9 mouse cellular contexts compared by ENCODE assay signal in the genomic region with DNA sequence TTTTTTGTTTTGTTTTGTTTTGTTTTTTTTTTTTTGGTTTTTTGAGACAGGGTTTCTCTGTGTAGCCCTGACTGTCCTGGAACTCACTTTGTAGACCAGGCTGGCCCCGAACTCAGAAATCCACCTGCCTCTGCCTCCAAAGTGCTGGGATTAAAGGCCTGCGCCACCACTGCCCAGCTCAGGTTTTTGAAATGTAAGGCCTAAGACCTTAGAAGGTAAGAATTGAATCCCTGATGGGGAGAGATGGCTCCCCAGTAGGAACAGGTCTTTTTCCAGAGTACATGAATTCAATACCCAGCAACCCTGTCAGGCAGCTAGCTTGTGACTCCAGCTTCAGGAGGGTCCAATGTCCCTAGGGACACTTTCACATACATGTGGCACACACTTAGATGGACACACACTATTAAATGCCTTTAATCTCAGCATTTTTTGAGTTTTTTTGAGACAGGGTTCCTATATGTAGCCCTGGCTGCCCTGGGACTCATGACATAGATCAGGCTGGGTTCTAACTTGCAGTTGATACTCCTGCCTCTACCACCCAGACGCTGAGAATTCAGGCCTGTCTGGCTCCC. TPM values are rescaled to one million over a fixed set of nuclear protein-coding genes. Genes with fewer than 3 reads are reported as not detected.
A peak's percentile ranks its signal among the peaks of the same experiment; 100 is the strongest.
DNase-seq lines count a peak whose midpoint lies in the region; ATAC-seq and TF ChIP-seq lines count a peak whose summit lies in the region.
"Had no signal": no experiment of that assay in that cellular context is flagged by ENCODE, and none has a peak within 500 bp of the region (broad histone marks: within the 10 kb centered on the region; RNA-seq: fewer than 3 reads in every experiment).

No protein-coding gene starts in this region.

- WGBS in forebrain, embryonic 13.5 days, result 96% methylated on average over 3 of the region's 3 CpGs
- 93% methylated on average over 3 of the region's 3 CpGs for WGBS in forebrain, embryonic 11.5 days
- 84% methylated on average over 3 of the region's 3 CpGs for WGBS in lung, embryonic 14.5 days
- WGBS in heart, postnatal 0 days, result 86% methylated on average over 3 of the region's 3 CpGs
- WGBS in midbrain, postnatal 0 days, result 90% methylated on average over 3 of the region's 3 CpGs

- peaks cover 5% of the 10 kb centered on the region for H3K36me3 ChIP-seq in forebrain, embryonic 13.5 days (ENCODE audit: poor library complexity, severe bottlenecking)
- H3K36me3 ChIP-seq in forebrain, embryonic 11.5 days (ENCODE audit: control insufficient read depth, insufficient read depth, low read length), result no peaks in the 10 kb centered on the region
- peaks cover 9% of the 10 kb centered on the region for H3K36me3 ChIP-seq in lung, embryonic 14.5 days (ENCODE audit: insufficient read depth)
- H3K36me3 ChIP-seq in heart, postnatal 0 days (replicated peaks; ENCODE audit: control insufficient read depth, insufficient read depth, low read length), result peaks cover 7% of the 10 kb centered on the region
- H3K36me3 ChIP-seq in midbrain, postnatal 0 days (ENCODE audit: insufficient read depth, low read length), result peaks cover under 1% of the 10 kb centered on the region; the same call in 1 of the 2 replicates

- peak overlapping the region; percentile 94; the same call in 1 of the 2 replicates for H3K27ac ChIP-seq in forebrain, embryonic 13.5 days
- no peak overlapping the region for H3K27ac ChIP-seq in forebrain, embryonic 11.5 days (ENCODE audit: low read depth, low read length)
- peak overlapping the region; percentile 100 for H3K27ac ChIP-seq in lung, embryonic 14.5 days (ENCODE audit: low read depth)
- peak overlapping the region; percentile 97 for H3K27ac ChIP-seq in heart, postnatal 0 days (ENCODE audit: low read depth)
- H3K27ac ChIP-seq in midbrain, postnatal 0 days (ENCODE audit: low read depth, low read length), result peak overlapping the region; percentile 99

- no peak overlapping the region for H3K9ac ChIP-seq in forebrain, embryonic 13.5 days
- no peak overlapping the region for H3K9ac ChIP-seq in forebrain, embryonic 11.5 days (ENCODE audit: low read length)
- H3K9ac ChIP-seq in lung, embryonic 14.5 days, result no peak overlapping the region
- peak overlapping the region; percentile 44; the same call in 1 of the 2 replicates for H3K9ac ChIP-seq in heart, postnatal 0 days (replicated peaks; ENCODE audit: low read depth, low read length)
- no peak overlapping the region for H3K9ac ChIP-seq in midbrain, postnatal 0 days (replicated peaks; ENCODE audit: low read length, poor library complexity, severe bottlenecking)

- TF ChIP-seq EP300 in heart, postnatal 0 days (IDR thresholded peaks at IDR 0.05; ENCODE audit: low read depth), result no peak

- no peaks in the 10 kb centered on the region for H3K27me3 ChIP-seq in forebrain, embryonic 13.5 days
- H3K27me3 ChIP-seq in forebrain, embryonic 11.5 days (ENCODE audit: control insufficient read depth, insufficient read depth, low read length), result no peaks in the 10 kb centered on the region
- H3K27me3 ChIP-seq in lung, embryonic 14.5 days (ENCODE audit: insufficient read depth, low read length), result no peaks in the 10 kb centered on the region
- H3K27me3 ChIP-seq in heart, postnatal 0 days (ENCODE audit: control insufficient read depth, insufficient read depth, low read length), result no peaks in the 10 kb centered on the region
- no peaks in the 10 kb centered on the region for H3K27me3 ChIP-seq in midbrain, postnatal 0 days (ENCODE audit: insufficient read depth, low read length)

- no peak overlapping the region for H3K4me2 ChIP-seq in forebrain, embryonic 13.5 days
- no peak overlapping the region for H3K4me2 ChIP-seq in forebrain, embryonic 11.5 days (ENCODE audit: low read depth, low read length, severe bottlenecking)
- H3K4me2 ChIP-seq in lung, embryonic 14.5 days, result no peak overlapping the region
- H3K4me2 ChIP-seq in heart, postnatal 0 days (ENCODE audit: low read depth, low read length), result no peak overlapping the region
- no peak overlapping the region for H3K4me2 ChIP-seq in midbrain, postnatal 0 days (ENCODE audit: low read depth, low read length, poor library complexity, severe bottlenecking)

- peaks cover 42% of the 10 kb centered on the region for H3K4me1 ChIP-seq in forebrain, embryonic 13.5 days
- peaks cover 18% of the 10 kb centered on the region for H3K4me1 ChIP-seq in forebrain, embryonic 11.5 days (replicated peaks; ENCODE audit: control insufficient read depth, insufficient read depth, low read length)
- peaks cover 16% of the 10 kb centered on the region for H3K4me1 ChIP-seq in lung, embryonic 14.5 days (ENCODE audit: insufficient read depth)
- H3K4me1 ChIP-seq in heart, postnatal 0 days (ENCODE audit: control insufficient read depth, insufficient read depth), result peaks cover 25% of the 10 kb centered on the region
- H3K4me1 ChIP-seq in midbrain, postnatal 0 days (ENCODE audit: insufficient read depth, low read length), result peaks cover 18% of the 10 kb centered on the region; the same call in 1 of the 2 replicates

- no peak for ATAC-seq in forebrain, embryonic 13.5 days
- no peak for ATAC-seq in forebrain, embryonic 11.5 days (replicated peaks; ENCODE audit: low FRiP score)
- no peak for ATAC-seq in lung, embryonic 14.5 days (ENCODE audit: insufficient read depth)
- no peak for ATAC-seq in heart, postnatal 0 days (ENCODE audit: insufficient read depth, low read depth)
- ATAC-seq in midbrain, postnatal 0 days (ENCODE audit: low FRiP score), result no peak

- no peak overlapping the region for H3K4me3 ChIP-seq in forebrain, embryonic 13.5 days
- no peak overlapping the region for H3K4me3 ChIP-seq in forebrain, embryonic 11.5 days (ENCODE audit: low read depth, low read length)
- no peak overlapping the region for H3K4me3 ChIP-seq in lung, embryonic 14.5 days (ENCODE audit: low read depth, low read length)
- no peak overlapping the region for H3K4me3 ChIP-seq in heart, postnatal 0 days (ENCODE audit: low read depth, low read length)
- no peak overlapping the region for H3K4me3 ChIP-seq in midbrain, postnatal 0 days (ENCODE audit: low read depth, low read length)

- DNase-seq in forebrain, embryonic 11.5 days (ENCODE audit: low spot score), result no peak
- no peak for DNase-seq in lung, embryonic 14.5 days
- no peak for DNase-seq in lung, postnatal 36 days
- no peak for DNase-seq in heart, postnatal 0 days (ENCODE audit: low spot score)
- DNase-seq in midbrain, postnatal 0 days (ENCODE audit: low spot score), result no peak
- no peak for DNase-seq in urinary bladder, postnatal 4 days (ENCODE audit: low spot score in 2 of 2)
- DNase-seq in adrenal gland, postnatal 25 days, result no peak
- DNase-seq: retina, postnatal 1 day had no signal

- TF ChIP-seq CTCF in lung, embryonic 14.5 days (IDR thresholded peaks at IDR 0.05; ENCODE audit: low read depth), result no peak
- no peak for TF ChIP-seq CTCF in heart, postnatal 0 days (IDR thresholded peaks at IDR 0.05; ENCODE audit: low read depth)
- TF ChIP-seq CTCF in midbrain, postnatal 0 days (IDR thresholded peaks at IDR 0.05), result no peak

- H3K9me3 ChIP-seq in forebrain, embryonic 13.5 days (replicated peaks), result no peaks in the 10 kb centered on the region
- H3K9me3 ChIP-seq in forebrain, embryonic 11.5 days (ENCODE audit: control insufficient read depth, low read length), result no peaks in the 10 kb centered on the region
- no peaks in the 10 kb centered on the region for H3K9me3 ChIP-seq in lung, embryonic 14.5 days (ENCODE audit: low read depth, low read length)
- no peaks in the 10 kb centered on the region for H3K9me3 ChIP-seq in heart, postnatal 0 days (replicated peaks; ENCODE audit: control insufficient read depth, low read length)
- H3K9me3 ChIP-seq in midbrain, postnatal 0 days (ENCODE audit: low read length), result no peaks in the 10 kb centered on the region

RNA-seq across cellular contexts. Expression of a gene that starts 1.0 kb away (rescaled TPM):
- polyA plus RNA-seq in forebrain, embryonic 13.5 days (2015; fragmentation: Nextera tagmentation; extraction: Ambion mirVana), result 1,082 and 1,216 TPM in 2 replicates
- polyA plus RNA-seq in forebrain, embryonic 11.5 days (2014; fragmentation: Nextera tagmentation; extraction: Ambion mirVana), result 1,042 and 1,121 TPM in 2 replicates
- polyA plus RNA-seq in lung, embryonic 14.5 days (2014; fragmentation: Nextera tagmentation; extraction: Ambion mirVana), result 1,057 and 1,103 TPM in 2 replicates
- total RNA-seq in heart, postnatal 0 days (2014; rRNA removed; ENCODE audit: low replicate concordance), result 889 and 1,003 TPM in 2 replicates
- polyA plus RNA-seq in heart, postnatal 0 days (2015; fragmentation: Nextera tagmentation; extraction: Ambion mirVana), result 742 and 892 TPM in 2 replicates
- 915 and 958 TPM in 2 replicates for total RNA-seq in midbrain, postnatal 0 days (2014; rRNA removed)
- polyA plus RNA-seq in midbrain, postnatal 0 days (2015; fragmentation: Nextera tagmentation; extraction: Ambion mirVana), result 1,268 and 1,306 TPM in 2 replicates
- 1,462 and 1,631 TPM in 2 replicates for total RNA-seq in adrenal gland, postnatal 25 days (2021)

RNA-seq across cellular contexts. Expression of a gene that starts 1.9 kb away (rescaled TPM):
- polyA plus RNA-seq in forebrain, embryonic 13.5 days (2015; fragmentation: Nextera tagmentation; extraction: Ambion mirVana), result 0.27 and 0.38 TPM in 2 replicates
- polyA plus RNA-seq in forebrain, embryonic 11.5 days (2014; fragmentation: Nextera tagmentation; extraction: Ambion mirVana), result 0.23 and 0.65 TPM in 2 replicates
- 0.45 and 0.46 TPM in 2 replicates for polyA plus RNA-seq in lung, embryonic 14.5 days (2014; fragmentation: Nextera tagmentation; extraction: Ambion mirVana)
- not detected in 2 replicates for total RNA-seq in heart, postnatal 0 days (2014; rRNA removed; ENCODE audit: low replicate concordance)
- 0.32 and 0.78 TPM in 2 replicates for polyA plus RNA-seq in heart, postnatal 0 days (2015; fragmentation: Nextera tagmentation; extraction: Ambion mirVana)
- not detected in 2 replicates for total RNA-seq in midbrain, postnatal 0 days (2014; rRNA removed)
- polyA plus RNA-seq in midbrain, postnatal 0 days (2015; fragmentation: Nextera tagmentation; extraction: Ambion mirVana), result 0.67 and 0.83 TPM in 2 replicates
- total RNA-seq in adrenal gland, postnatal 25 days (2021), result not detected in 2 replicates

RNA-seq across cellular contexts. Expression of a gene that starts 42.9 kb away (rescaled TPM):
- polyA plus RNA-seq in forebrain, embryonic 13.5 days (2015; fragmentation: Nextera tagmentation; extraction: Ambion mirVana), result 10.2 and 12.3 TPM in 2 replicates
- polyA plus RNA-seq in forebrain, embryonic 11.5 days (2014; fragmentation: Nextera tagmentation; extraction: Ambion mirVana), result 15.7 and 16.4 TPM in 2 replicates
- 11.9 and 13.3 TPM in 2 replicates for polyA plus RNA-seq in lung, embryonic 14.5 days (2014; fragmentation: Nextera tagmentation; extraction: Ambion mirVana)
- total RNA-seq in heart, postnatal 0 days (2014; rRNA removed; ENCODE audit: low replicate concordance), result 5.9 and 16.2 TPM in 2 replicates
- polyA plus RNA-seq in heart, postnatal 0 days (2015; fragmentation: Nextera tagmentation; extraction: Ambion mirVana), result 5.5 and 6.8 TPM in 2 replicates
- 17.8 and 32.9 TPM in 2 replicates for total RNA-seq in midbrain, postnatal 0 days (2014; rRNA removed)
- polyA plus RNA-seq in midbrain, postnatal 0 days (2015; fragmentation: Nextera tagmentation; extraction: Ambion mirVana), result 10.9 TPM in 2 replicates
- total RNA-seq in adrenal gland, postnatal 25 days (2021), result 17.5 and 25.9 TPM in 2 replicates

RNA-seq across cellular contexts. Expression of a gene that starts 50.1 kb away (rescaled TPM):
- 26.4 and 29.8 TPM in 2 replicates for polyA plus RNA-seq in forebrain, embryonic 13.5 days (2015; fragmentation: Nextera tagmentation; extraction: Ambion mirVana)
- polyA plus RNA-seq in forebrain, embryonic 11.5 days (2014; fragmentation: Nextera tagmentation; extraction: Ambion mirVana), result 43.7 and 45.7 TPM in 2 replicates
- 51.4 and 58.0 TPM in 2 replicates for polyA plus RNA-seq in lung, embryonic 14.5 days (2014; fragmentation: Nextera tagmentation; extraction: Ambion mirVana)
- 79.8 and 84.2 TPM in 2 replicates for total RNA-seq in heart, postnatal 0 days (2014; rRNA removed; ENCODE audit: low replicate concordance)
- 53.7 and 58.2 TPM in 2 replicates for polyA plus RNA-seq in heart, postnatal 0 days (2015; fragmentation: Nextera tagmentation; extraction: Ambion mirVana)
- total RNA-seq in midbrain, postnatal 0 days (2014; rRNA removed), result 60.2 and 74.0 TPM in 2 replicates
- 57.7 and 57.9 TPM in 2 replicates for polyA plus RNA-seq in midbrain, postnatal 0 days (2015; fragmentation: Nextera tagmentation; extraction: Ambion mirVana)
- total RNA-seq in adrenal gland, postnatal 25 days (2021), result 1,988 and 2,596 TPM in 2 replicates

RNA-seq across cellular contexts. Expression of a gene that starts 50.4 kb away (rescaled TPM):
- 33.6 and 37.6 TPM in 2 replicates for polyA plus RNA-seq in forebrain, embryonic 13.5 days (2015; fragmentation: Nextera tagmentation; extraction: Ambion mirVana)
- 44.1 TPM in 2 replicates for polyA plus RNA-seq in forebrain, embryonic 11.5 days (2014; fragmentation: Nextera tagmentation; extraction: Ambion mirVana)
- polyA plus RNA-seq in lung, embryonic 14.5 days (2014; fragmentation: Nextera tagmentation; extraction: Ambion mirVana), result 37.6 and 37.9 TPM in 2 replicates
- 27.8 and 41.5 TPM in 2 replicates for total RNA-seq in heart, postnatal 0 days (2014; rRNA removed; ENCODE audit: low replicate concordance)
- 59.2 and 65.8 TPM in 2 replicates for polyA plus RNA-seq in heart, postnatal 0 days (2015; fragmentation: Nextera tagmentation; extraction: Ambion mirVana)
- total RNA-seq in midbrain, postnatal 0 days (2014; rRNA removed), result 89.5 and 96.0 TPM in 2 replicates
- 42.3 and 43.9 TPM in 2 replicates for polyA plus RNA-seq in midbrain, postnatal 0 days (2015; fragmentation: Nextera tagmentation; extraction: Ambion mirVana)
- total RNA-seq in adrenal gland, postnatal 25 days (2021), result 18.4 and 37.3 TPM in 2 replicates
